Mouse (Mus musculus): ENCODE measurements at regions not wholly inside any gene's neighbourhood (a gene's known extent, or its start where the extent isn't known, plus 50 kb on each side); places are given as distances from the start of the nearest gene placed in this dataset.

GRCm38 (mm10) chr10:126380381-126380780, 414.4 kb downstream of the Lrig3 start:
- no peak for TF ChIP-seq POLR2A (IDR thresholded peaks at IDR 0.05; ENCODE audit: control insufficient read depth in 1 of 2, insufficient read depth in 1 of 2, low read depth in 1 of 2, low read length in 2 of 2, poor library complexity in 1 of 2)
- no peak for TF ChIP-seq CTCF (IDR thresholded peaks at IDR 0.05 in 2 of 3, conservative IDR thresholded peaks at IDR 0.05 in 1 of 3; ENCODE audit: control insufficient read depth in 1 of 3, insufficient read depth in 1 of 3, low read depth in 2 of 3, low read length in 3 of 3, poor library complexity in 1 of 3, severe bottlenecking in 1 of 3)
- TF ChIP-seq EP300 (IDR thresholded peaks at IDR 0.05; ENCODE audit: low read depth in 1 of 2, low read length in 2 of 2): no peak
- no peak for TF ChIP-seq UBTF (IDR thresholded peaks at IDR 0.05; ENCODE audit: borderline replicate concordance, insufficient read depth, low read depth, low read length)
- TF ChIP-seq POLR2AphosphoS2 (IDR thresholded peaks at IDR 0.05; ENCODE audit: low read length): no peak

Data from MEL (cell line).